Comparison of ENCODE assay signal across 25 mouse cellular contexts in genomic region chr16:25367834-25368233, GRCm38 (mm10).
"Had no signal": no experiment of that assay in that cellular context is flagged by ENCODE, and none has a peak within 500 bp of the region (broad histone marks: within the 10 kb centered on the region; RNA-seq: fewer than 3 reads in every experiment).

No protein-coding gene starts in this region.

- H3K27me3 ChIP-seq: heart, embryonic 15.5 days; hindbrain, embryonic 13.5 days; hindbrain, embryonic 15.5 days; kidney, embryonic 15.5 days; limb, embryonic 12.5 days had no signal

- H3K4me3 ChIP-seq: heart, adult 2 months; heart, embryonic 13.5 days; heart, embryonic 15.5 days; hindbrain, embryonic 13.5 days; hindbrain, embryonic 15.5 days; kidney, embryonic 15.5 days; left cerebral cortex, adult 2 months; limb, embryonic 10.5 days; limb, embryonic 12.5 days had no signal

- H3K9me3 ChIP-seq: heart, embryonic 13.5 days; heart, embryonic 15.5 days; hindbrain, embryonic 13.5 days; hindbrain, embryonic 15.5 days; kidney, embryonic 15.5 days; limb, embryonic 10.5 days; limb, embryonic 12.5 days had no signal

- ATAC-seq: hindbrain, postnatal 0 days; intestine, embryonic 16.5 days had no signal

- H3K27ac ChIP-seq: heart, adult 2 months; heart, embryonic 13.5 days; heart, embryonic 15.5 days; hindbrain, embryonic 13.5 days; hindbrain, embryonic 15.5 days; hindbrain, postnatal 0 days; kidney, embryonic 15.5 days; kidney, postnatal 0 days; left cerebral cortex, adult 2 months; limb, embryonic 10.5 days; limb, embryonic 12.5 days had no signal

- H3K9ac ChIP-seq: heart, embryonic 13.5 days; heart, embryonic 15.5 days; hindbrain, embryonic 13.5 days; hindbrain, embryonic 15.5 days; kidney, embryonic 15.5 days; limb, embryonic 12.5 days had no signal

- H3K4me1 ChIP-seq: heart, embryonic 13.5 days; heart, embryonic 15.5 days; hindbrain, embryonic 13.5 days; hindbrain, embryonic 15.5 days had no signal

- H3K4me2 ChIP-seq: heart, embryonic 11.5 days; heart, embryonic 13.5 days; heart, embryonic 15.5 days; hindbrain, embryonic 13.5 days; hindbrain, embryonic 15.5 days; kidney, embryonic 15.5 days; limb, embryonic 12.5 days; liver, embryonic 11.5 days had no signal

- DNase-seq: gastrocnemius, postnatal 14 days; gastrocnemius, postnatal 36 days; heart, adult 2 months; heart, postnatal 14 days; heart, postnatal 36 days; kidney, adult 11 months; kidney, adult 2 months; kidney, adult 9 months; kidney, postnatal 14 days; kidney, postnatal 36 days; layer of hippocampus, adult 9-11 months; liver had no signal

- H3K36me3 ChIP-seq: heart, embryonic 13.5 days; heart, embryonic 15.5 days; hindbrain, embryonic 13.5 days; hindbrain, embryonic 15.5 days; kidney, embryonic 15.5 days; limb, embryonic 10.5 days; limb, embryonic 12.5 days had no signal
